Mouse (Mus musculus) kidney, adult 2 months (tissue): Measurements from ENCODE around the gene Mreg.

ENCODE experiments used
- CTCF ChIP-seq: fragments of 200-500 bp; conservative IDR thresholded peaks from 2 replicates; pipeline ENCODE4 v1.5.1; 2011; ENCODE audit warnings: low read depth, mild to moderate bottlenecking, control low read depth, low read length, moderate library complexity, mixed read lengths; ENCODE audit not compliant: insufficient read depth, insufficient read length
- POLR2A ChIP-seq: fragments of 200-500 bp; IDR thresholded peaks from one replicate; pipeline ENCODE4 v1.6.1; 2011; ENCODE audit warnings: low read depth, low read length, control low read depth

DNA sequence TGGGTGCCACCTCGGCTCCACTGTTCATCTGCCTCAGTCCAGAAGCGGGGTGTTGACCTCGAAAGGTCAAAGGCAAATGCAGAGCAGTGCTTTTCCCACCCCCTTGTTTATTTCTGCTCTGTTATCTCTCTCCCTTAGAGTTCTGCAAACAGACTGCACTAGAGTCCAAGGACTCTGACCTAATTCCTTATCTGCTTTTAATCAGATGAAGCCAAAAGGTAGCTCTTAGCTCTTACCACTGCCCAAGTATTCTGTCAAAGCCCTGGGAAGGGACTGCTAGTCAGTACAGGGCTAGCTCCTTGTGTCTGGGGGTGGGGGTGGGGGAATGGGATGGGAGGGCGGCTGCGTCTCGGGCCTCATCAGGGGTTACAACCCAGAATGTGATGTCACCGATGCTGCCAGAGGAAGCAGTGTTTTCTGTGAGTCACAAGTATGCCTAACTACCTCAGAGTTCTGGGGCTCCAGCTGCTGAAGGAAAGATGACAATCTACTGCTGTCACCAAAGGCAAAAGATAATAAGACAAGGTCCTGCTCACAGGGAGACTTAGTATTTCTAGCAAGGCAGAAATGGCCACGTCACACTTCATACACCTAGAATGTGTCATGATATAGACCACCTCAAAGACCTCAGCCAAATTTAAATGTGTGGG, 38.6 kb downstream of the Mreg start:
- TF ChIP-seq CTCF (no peak), POLR2A (no peak)
